Mouse (Mus musculus): Measurements from ENCODE around the gene Nfib. TPM values are rescaled to one million over a fixed set of nuclear protein-coding genes. Genes with fewer than 3 reads are reported as not detected.

Gene Nfib
- polyA plus RNA-seq, 1 experiment from 2014 or later, result 149 TPM

GRCm38 (mm10) chr4:82507541-82508280, 197.8 kb downstream of the Nfib start:
- DNase-seq, result peak; percentile 69

DNA sequence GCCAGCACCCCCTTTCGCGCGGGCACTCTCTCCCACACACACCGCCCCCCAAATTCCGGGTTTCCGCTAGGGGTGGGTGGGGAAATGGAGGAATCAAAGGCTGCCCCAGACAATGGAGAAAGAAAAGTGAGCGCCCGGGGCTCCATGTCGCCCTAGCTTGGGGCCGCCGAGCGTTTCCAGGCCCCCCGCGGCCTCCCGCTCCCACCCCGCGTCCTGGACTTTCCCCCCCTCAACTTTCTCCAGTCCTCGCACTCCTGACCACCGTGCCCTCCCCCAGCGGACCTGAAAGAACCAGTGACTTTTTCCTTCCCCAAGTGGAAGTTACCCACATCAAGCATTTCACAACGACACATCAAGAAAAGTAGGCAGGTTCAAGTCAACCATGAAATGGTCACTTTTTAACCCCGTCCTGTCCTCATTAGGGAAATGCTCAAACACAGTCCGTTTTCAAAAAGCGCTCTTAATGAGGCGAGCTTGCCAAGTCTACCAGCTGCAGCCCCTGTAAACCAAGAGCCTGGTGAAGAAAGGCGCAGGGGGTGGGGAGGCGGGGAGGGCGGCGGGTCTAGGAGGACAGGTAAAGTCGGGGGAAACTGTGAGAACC, 198.7 kb downstream of the Nfib start:
- ATAC-seq (ENCODE audit: insufficient read depth), result peak; percentile 63
- H3K4me1 ChIP-seq (ENCODE audit: insufficient read depth), result 0 out of 2 replicates have a peak, but pooled peaks cover 15% of the 10 kb centered on the region

More at GRCm38 (mm10) chr4:82507541-82508280, 197.8 kb downstream of the Nfib start:
- ATAC-seq (ENCODE audit: insufficient read depth), result no peak
- WGBS, result 4% methylated on average over 15 of the region's 15 CpGs
- no peaks in the 10 kb centered on the region for H3K9me3 ChIP-seq (ENCODE audit: low read depth, low read length)
- peak overlapping the region; percentile 100 for H3K9ac ChIP-seq
- no peak for TF ChIP-seq CTCF (IDR thresholded peaks at IDR 0.05; ENCODE audit: low read depth)
- H3K27ac ChIP-seq (ENCODE audit: low read depth), result peak overlapping the region; percentile 100
- H3K36me3 ChIP-seq (ENCODE audit: insufficient read depth), result no peaks in the 10 kb centered on the region
- H3K4me1 ChIP-seq (ENCODE audit: insufficient read depth), result 0 out of 2 replicates have a peak, but pooled peaks cover 19% of the 10 kb centered on the region
- H3K27me3 ChIP-seq (ENCODE audit: insufficient read depth, low read length), result no peaks in the 10 kb centered on the region
- peak overlapping the region; percentile 100 for H3K4me3 ChIP-seq (ENCODE audit: low read depth, low read length)
- peak overlapping the region; percentile 95 for H3K4me2 ChIP-seq

DNA sequence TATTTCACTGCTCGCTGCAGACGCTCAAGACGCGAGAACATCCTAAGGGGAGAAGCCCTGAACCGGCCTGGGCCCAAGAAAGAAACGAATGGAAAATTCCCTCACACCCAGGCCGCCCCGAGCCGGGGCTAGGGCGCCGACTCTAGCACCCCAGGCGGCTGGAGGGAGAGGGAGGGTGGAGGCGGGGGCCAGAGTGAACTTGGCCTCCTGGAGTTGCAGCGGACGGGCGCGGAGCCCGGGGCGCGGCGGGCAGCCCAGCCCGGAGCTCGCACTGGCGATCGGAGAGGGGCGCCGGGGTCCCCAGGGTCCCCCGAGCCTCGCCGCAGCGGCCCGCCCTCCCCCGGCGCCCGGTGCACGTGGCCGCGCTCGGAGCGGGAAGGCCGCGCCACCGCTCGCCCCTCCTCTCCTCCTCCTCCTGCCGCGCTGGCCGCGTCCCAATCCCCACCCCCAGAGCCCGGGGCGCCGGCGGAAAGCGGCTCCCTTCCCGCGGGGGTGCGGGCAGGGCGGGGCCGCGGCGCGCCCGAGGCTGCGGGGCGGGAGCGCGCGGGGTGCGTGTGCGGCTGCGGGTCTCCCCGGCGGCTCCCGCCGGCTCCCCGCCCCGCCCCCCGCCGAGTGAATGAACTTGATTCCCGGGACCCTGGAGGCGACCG, 199.3 kb downstream of the Nfib start:
- peak; percentile 71 for ATAC-seq (ENCODE audit: insufficient read depth)

More for the DNA sequence above, 198.7 kb downstream of the Nfib start:
- H3K9ac ChIP-seq, result peak overlapping the region; percentile 100
- WGBS, result 1% methylated on average over 27 of the region's 30 CpGs
- H3K27me3 ChIP-seq (ENCODE audit: insufficient read depth, low read length), result no peaks in the 10 kb centered on the region
- peak overlapping the region; percentile 95 for H3K4me2 ChIP-seq
- peak; percentile 91 for DNase-seq
- no peaks in the 10 kb centered on the region for H3K36me3 ChIP-seq (ENCODE audit: insufficient read depth)
- no peaks in the 10 kb centered on the region for H3K9me3 ChIP-seq (ENCODE audit: low read depth, low read length)
- TF ChIP-seq CTCF (IDR thresholded peaks at IDR 0.05; ENCODE audit: low read depth), result no peak
- H3K4me3 ChIP-seq (ENCODE audit: low read depth, low read length), result peak overlapping the region; percentile 100
- H3K27ac ChIP-seq (ENCODE audit: low read depth), result peak overlapping the region; percentile 100

DNA sequence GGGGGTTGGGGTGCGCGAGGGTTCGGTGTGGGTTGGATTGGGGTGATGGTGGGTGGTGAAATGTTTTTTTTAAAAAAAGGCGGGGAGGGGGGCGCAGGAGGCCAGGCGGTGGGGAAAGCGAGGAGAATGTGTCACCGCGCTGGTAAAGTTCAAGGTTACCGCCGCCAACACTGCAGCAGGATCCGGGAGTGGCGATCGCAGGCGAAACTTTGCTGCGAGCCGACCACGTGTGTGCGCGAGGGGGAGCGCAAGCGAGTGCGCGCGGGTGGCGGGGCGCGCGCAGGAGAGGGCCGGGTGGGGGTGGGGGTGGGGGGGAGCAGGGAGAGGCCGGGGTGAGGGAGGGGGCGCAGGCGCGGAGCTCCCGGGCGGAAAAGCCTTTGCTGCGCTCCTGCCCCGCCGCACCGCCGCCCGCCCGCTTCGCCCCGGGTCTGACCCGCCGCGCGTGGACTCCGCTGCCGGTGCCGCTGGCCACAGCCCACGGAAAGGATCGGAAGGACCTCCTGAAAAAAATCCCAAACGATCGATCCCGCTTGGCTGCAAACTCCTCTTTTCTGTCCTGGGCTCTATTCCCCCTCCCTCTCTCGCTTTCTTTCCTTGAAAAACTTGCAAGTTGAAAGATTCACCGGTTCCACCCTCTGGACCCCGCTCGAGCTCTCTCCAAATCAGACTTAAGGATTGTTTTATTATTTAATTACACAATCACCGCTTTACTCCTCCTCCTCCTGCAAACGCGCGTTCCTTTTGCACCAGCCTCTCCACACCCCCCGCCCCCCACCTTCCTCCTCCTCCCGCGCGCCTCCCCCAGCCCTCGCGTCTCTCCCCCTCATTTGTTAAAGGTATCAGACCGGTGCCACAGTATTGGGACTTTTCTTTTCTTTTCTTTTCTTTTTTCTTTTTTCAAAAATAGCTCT, 200.2 kb downstream of the Nfib start:
- under 1% methylated on average over 72 of the region's 72 CpGs for WGBS
- peak; percentile 65 for ATAC-seq (ENCODE audit: insufficient read depth)
- no peak for TF ChIP-seq CTCF (IDR thresholded peaks at IDR 0.05; ENCODE audit: low read depth)

More for the DNA sequence above, 199.3 kb downstream of the Nfib start:
- H3K4me2 ChIP-seq, result peak overlapping the region; percentile 95
- H3K4me3 ChIP-seq (ENCODE audit: low read depth, low read length), result peak overlapping the region; percentile 100
- no peaks in the 10 kb centered on the region for H3K9me3 ChIP-seq (ENCODE audit: low read depth, low read length)
- H3K27ac ChIP-seq (ENCODE audit: low read depth), result peak overlapping the region; percentile 100
- no peaks in the 10 kb centered on the region for H3K36me3 ChIP-seq (ENCODE audit: insufficient read depth)
- 1% methylated on average over 61 of the region's 81 CpGs for WGBS
- peak overlapping the region; percentile 100 for H3K9ac ChIP-seq
- TF ChIP-seq CTCF (IDR thresholded peaks at IDR 0.05; ENCODE audit: low read depth), result no peak
- no peaks in the 10 kb centered on the region for H3K27me3 ChIP-seq (ENCODE audit: insufficient read depth, low read length)
- H3K4me1 ChIP-seq (ENCODE audit: insufficient read depth), result 0 out of 2 replicates have a peak, but pooled peaks cover 15% of the 10 kb centered on the region
- DNase-seq, result peak; percentile 93

GRCm38 (mm10) chr4:82504284-82505120, 201.0 kb downstream of the Nfib start:
- H3K36me3 ChIP-seq (ENCODE audit: insufficient read depth), result peaks cover 13% of the 10 kb centered on the region; the same call in 1 of the 2 replicates
- ATAC-seq (ENCODE audit: insufficient read depth) (no peak), DNase-seq (peak; percentile 68)
- peak overlapping the region; percentile 100 for H3K4me3 ChIP-seq (ENCODE audit: low read depth, low read length)
- no peaks in the 10 kb centered on the region for H3K9me3 ChIP-seq (ENCODE audit: low read depth, low read length)
- peaks cover 22% of the 10 kb centered on the region for H3K4me1 ChIP-seq (ENCODE audit: insufficient read depth)
- H3K4me2 ChIP-seq, result peak overlapping the region; percentile 95
- TF ChIP-seq CTCF (IDR thresholded peaks at IDR 0.05; ENCODE audit: low read depth), result no peak
- peak overlapping the region; percentile 100 for H3K9ac ChIP-seq
- H3K27me3 ChIP-seq (ENCODE audit: insufficient read depth, low read length), result no peaks in the 10 kb centered on the region
- WGBS, result under 1% methylated on average over 62 of the region's 62 CpGs
- peak overlapping the region; percentile 100 for H3K27ac ChIP-seq (ENCODE audit: low read depth)

More for the DNA sequence above, 200.2 kb downstream of the Nfib start:
- no peaks in the 10 kb centered on the region for H3K9me3 ChIP-seq (ENCODE audit: low read depth, low read length)
- H3K9ac ChIP-seq, result peak overlapping the region; percentile 100
- H3K4me2 ChIP-seq, result peak overlapping the region; percentile 95
- peak; percentile 93 for DNase-seq
- no peaks in the 10 kb centered on the region for H3K27me3 ChIP-seq (ENCODE audit: insufficient read depth, low read length)
- H3K4me3 ChIP-seq (ENCODE audit: low read depth, low read length), result peak overlapping the region; percentile 100
- H3K4me1 ChIP-seq (ENCODE audit: insufficient read depth), result peaks cover 19% of the 10 kb centered on the region; the same call in 1 of the 2 replicates
- peaks cover 5% of the 10 kb centered on the region; the same call in 1 of the 2 replicates for H3K36me3 ChIP-seq (ENCODE audit: insufficient read depth)
- peak overlapping the region; percentile 100 for H3K27ac ChIP-seq (ENCODE audit: low read depth)

GRCm38 (mm10) chr4:82504015-82504283, 201.6 kb downstream of the Nfib start:
- H3K4me2 ChIP-seq, result peak overlapping the region; percentile 95
- DNase-seq, result no peak
- no peaks in the 10 kb centered on the region for H3K9me3 ChIP-seq (ENCODE audit: low read depth, low read length)
- peak overlapping the region; percentile 100 for H3K9ac ChIP-seq
- TF ChIP-seq CTCF (IDR thresholded peaks at IDR 0.05; ENCODE audit: low read depth), result no peak
- no peak for ATAC-seq (ENCODE audit: insufficient read depth)
- peaks cover 18% of the 10 kb centered on the region for H3K4me1 ChIP-seq (ENCODE audit: insufficient read depth)
- H3K27ac ChIP-seq (ENCODE audit: low read depth), result peak overlapping the region; percentile 100
- peaks cover 13% of the 10 kb centered on the region; the same call in 1 of the 2 replicates for H3K36me3 ChIP-seq (ENCODE audit: insufficient read depth)
- H3K27me3 ChIP-seq (ENCODE audit: insufficient read depth, low read length), result no peaks in the 10 kb centered on the region
- peak overlapping the region; percentile 100 for H3K4me3 ChIP-seq (ENCODE audit: low read depth, low read length)
- WGBS, result under 1% methylated on average over 10 of the region's 10 CpGs
